Mouse (Mus musculus) midbrain, embryonic 15.5 days (tissue): ENCODE results near the gene Abhd12b. TPM values are rescaled to one million over a fixed set of nuclear protein-coding genes. Genes with fewer than 3 reads are reported as not detected.

Source experiments
- ATAC-seq: fragments of 200-750 bp; cut with Nextera tagmentation; replicated peaks from 2 replicates; pipeline ENCODE4 v1.8.0; 2017; ENCODE audit warnings: moderate TSS enrichment
- H3K27ac ChIP-seq: fragments of 300-500 bp; sonication (generic); 2 replicates; pipeline ENCODE4 v1.5.1; 2015; ENCODE audit warnings: mild to moderate bottlenecking, inconsistent platforms
- H3K27me3 ChIP-seq: fragments of 300-500 bp; sonication (generic); replicated peaks from 2 replicates; pipeline ENCODE4 v1.6.1; 2015; ENCODE audit warnings: inconsistent platforms
- H3K36me3 ChIP-seq: fragments of 300-500 bp; sonication (generic); replicated peaks from 2 replicates; pipeline ENCODE4 v1.6.1; 2015; ENCODE audit warnings: inconsistent platforms
- H3K4me1 ChIP-seq: fragments of 300-500 bp; sonication (generic); 2 replicates; pipeline ENCODE4 v1.6.1; 2015; ENCODE audit warnings: inconsistent platforms
- H3K4me2 ChIP-seq: fragments of 300-500 bp; sonication (generic); 2 replicates; pipeline ENCODE4 v1.6.1; 2015; ENCODE audit warnings: inconsistent platforms, mild to moderate bottlenecking, moderate library complexity
- H3K4me3 ChIP-seq: fragments of 300-500 bp; sonication (generic); 2 replicates; pipeline ENCODE4 v1.5.1; 2015; ENCODE audit warnings: mild to moderate bottlenecking, inconsistent platforms
- H3K9ac ChIP-seq: fragments of 300-500 bp; sonication (generic); 2 replicates; pipeline ENCODE4 v1.6.1; 2015; ENCODE audit warnings: mild to moderate bottlenecking, inconsistent platforms
- H3K9me3 ChIP-seq: fragments of 300-500 bp; sonication (generic); 2 replicates; pipeline ENCODE4 v1.6.1; 2016; ENCODE audit warnings: inconsistent platforms
- WGBS: fragments of 180-500 bp; shearing (Covaris S2); methylation state at CpG from one replicate; pipeline ENCODE4 v1.1.7; 2015; ENCODE audit warnings: mixed read lengths; 5-methylcytosine and 5-hydroxymethylcytosine counted together
- polyA plus RNA-seq: library from polyadenylated mRNA; unstranded; fragments of >200 nt; fragmentation: Nextera tagmentation; extraction: Ambion mirVana; gene quantifications from 2 replicates; pipeline ENCODE4 v1.2.1, GENCODE M21; 2015

The Abhd12b gene
- polyA plus RNA-seq, 1 experiment from 2014 or later, result 0.28 TPM

DNA sequence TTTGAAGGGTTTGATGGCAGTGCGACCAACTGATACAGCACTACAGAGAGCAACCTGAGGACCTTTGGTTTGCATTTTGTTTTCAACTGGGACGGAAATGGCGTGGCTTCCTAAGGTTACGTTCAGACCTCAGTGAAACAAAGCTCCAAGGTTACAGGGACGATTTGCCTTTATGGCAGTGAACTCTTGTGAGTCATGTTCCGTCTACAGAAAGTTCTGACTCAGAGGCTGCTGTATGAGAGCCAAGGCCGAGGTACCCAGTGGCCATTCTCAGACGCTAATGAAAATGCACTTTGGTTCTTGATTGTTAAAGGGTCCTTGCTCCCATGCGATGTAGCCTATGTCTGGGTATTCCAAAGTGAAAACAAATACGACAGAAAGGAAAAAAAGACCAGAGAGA, 36.8 kb upstream of the Abhd12b start:
- Histone ChIP-seq H3K4me2 (no peak overlapping the region), H3K4me3 (no peak overlapping the region), H3K27me3 (no peaks in the 10 kb centered on the region), H3K9ac (no peak overlapping the region), H3K27ac (no peak overlapping the region), H3K4me1 (no peaks in the 10 kb centered on the region), H3K9me3 (no peaks in the 10 kb centered on the region), H3K36me3 (no peaks in the 10 kb centered on the region)
- ATAC-seq, result no peak
- WGBS, result 89% methylated on average over 10 of the region's 10 CpGs

DNA sequence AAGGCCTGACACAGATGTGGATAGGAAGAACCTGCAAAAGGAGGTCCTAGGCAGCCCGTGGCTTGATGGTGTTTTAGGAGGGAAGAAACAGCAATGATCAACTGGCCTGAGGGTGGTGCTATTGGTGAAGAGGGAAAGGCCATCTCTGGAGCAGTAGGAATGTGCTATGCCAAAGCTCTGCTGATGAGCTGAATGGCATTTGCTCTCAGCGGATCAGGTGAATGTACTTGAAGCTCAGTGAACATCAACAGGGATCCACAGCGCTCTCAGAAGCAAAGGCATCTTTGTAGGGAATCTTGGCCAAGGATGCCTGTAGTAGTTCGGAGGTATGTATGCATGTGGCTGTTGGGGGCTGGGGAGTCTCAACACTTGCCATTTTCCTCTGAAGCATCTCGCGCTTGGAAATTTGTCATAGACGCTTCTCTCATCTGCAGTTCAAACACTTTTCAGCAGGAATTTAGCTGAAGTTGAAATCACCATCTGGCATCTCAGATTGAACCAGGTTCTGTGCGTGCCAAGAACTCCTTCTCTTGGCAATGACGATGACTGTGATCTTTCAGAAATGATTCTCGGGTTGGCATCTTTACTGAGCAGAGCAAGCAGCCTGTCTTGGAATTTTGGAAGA, 35.1 kb upstream of the Abhd12b start:
- Histone ChIP-seq H3K27ac (no peak overlapping the region), H3K9ac (no peak overlapping the region), H3K9me3 (no peaks in the 10 kb centered on the region), H3K4me1 (no peaks in the 10 kb centered on the region), H3K27me3 (no peaks in the 10 kb centered on the region), H3K36me3 (no peaks in the 10 kb centered on the region), H3K4me2 (no peak overlapping the region), H3K4me3 (no peak overlapping the region)
- WGBS, result 84% methylated on average over 10 of the region's 10 CpGs
- no peak for ATAC-seq

GRCm38 (mm10) chr12:70119552-70119951, 34.4 kb upstream of the Abhd12b start:
- no peaks in the 10 kb centered on the region for H3K36me3 ChIP-seq
- no peak overlapping the region for H3K4me3 ChIP-seq
- no peak for ATAC-seq
- H3K4me2 ChIP-seq, result no peak overlapping the region
- no peaks in the 10 kb centered on the region for H3K27me3 ChIP-seq
- H3K4me1 ChIP-seq, result no peaks in the 10 kb centered on the region
- no peaks in the 10 kb centered on the region for H3K9me3 ChIP-seq
- no peak overlapping the region for H3K9ac ChIP-seq
- H3K27ac ChIP-seq, result no peak overlapping the region
- WGBS, result 74% methylated on average over 2 of the region's 2 CpGs

GRCm38 (mm10) chr12:70126626-70127025, 27.3 kb upstream of the Abhd12b start:
- H3K9ac ChIP-seq, result no peak overlapping the region
- no peaks in the 10 kb centered on the region for H3K9me3 ChIP-seq
- ATAC-seq, result no peak
- H3K4me1 ChIP-seq, result peaks cover 10% of the 10 kb centered on the region
- H3K27ac ChIP-seq, result no peak overlapping the region
- H3K4me3 ChIP-seq, result no peak overlapping the region
- 96% methylated on average over 4 of the region's 4 CpGs for WGBS
- no peaks in the 10 kb centered on the region for H3K27me3 ChIP-seq
- H3K4me2 ChIP-seq, result no peak overlapping the region
- H3K36me3 ChIP-seq, result no peaks in the 10 kb centered on the region

DNA sequence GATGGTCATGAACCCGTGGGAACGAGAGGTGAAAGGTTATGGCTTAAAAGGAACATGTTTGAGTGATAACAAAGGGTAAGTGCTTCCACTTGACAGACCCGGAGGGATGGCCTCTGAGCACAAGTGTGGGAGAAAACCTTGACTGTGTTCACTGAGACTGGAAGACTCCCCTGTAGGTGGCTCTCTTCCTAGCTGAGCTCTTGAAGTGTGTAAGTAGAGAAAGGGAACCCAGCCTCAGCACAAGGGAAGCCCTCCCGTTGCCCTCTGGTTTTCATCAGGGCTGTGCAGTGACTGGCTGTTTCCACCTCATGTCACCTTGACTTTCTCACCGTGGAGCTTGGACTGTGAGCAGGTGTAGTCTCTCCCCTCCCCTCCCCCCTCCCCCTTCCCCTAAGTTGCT, 24.8 kb upstream of the Abhd12b start:
- Histone ChIP-seq H3K36me3 (no peaks in the 10 kb centered on the region), H3K9me3 (no peaks in the 10 kb centered on the region), H3K4me3 (no peak overlapping the region), H3K4me1 (peaks cover 10% of the 10 kb centered on the region), H3K9ac (no peak overlapping the region), H3K27me3 (no peaks in the 10 kb centered on the region), H3K27ac (no peak overlapping the region), H3K4me2 (no peak overlapping the region)
- 60% methylated on average over 5 of the region's 5 CpGs for WGBS
- no peak for ATAC-seq

GRCm38 (mm10) chr12:70131042-70131675, 22.8 kb upstream of the Abhd12b start:
- WGBS, result 29% methylated on average over 20 of the region's 20 CpGs
- 0 out of 2 replicates have a peak, but pooled peaks have one; percentile 33 for ATAC-seq

DNA sequence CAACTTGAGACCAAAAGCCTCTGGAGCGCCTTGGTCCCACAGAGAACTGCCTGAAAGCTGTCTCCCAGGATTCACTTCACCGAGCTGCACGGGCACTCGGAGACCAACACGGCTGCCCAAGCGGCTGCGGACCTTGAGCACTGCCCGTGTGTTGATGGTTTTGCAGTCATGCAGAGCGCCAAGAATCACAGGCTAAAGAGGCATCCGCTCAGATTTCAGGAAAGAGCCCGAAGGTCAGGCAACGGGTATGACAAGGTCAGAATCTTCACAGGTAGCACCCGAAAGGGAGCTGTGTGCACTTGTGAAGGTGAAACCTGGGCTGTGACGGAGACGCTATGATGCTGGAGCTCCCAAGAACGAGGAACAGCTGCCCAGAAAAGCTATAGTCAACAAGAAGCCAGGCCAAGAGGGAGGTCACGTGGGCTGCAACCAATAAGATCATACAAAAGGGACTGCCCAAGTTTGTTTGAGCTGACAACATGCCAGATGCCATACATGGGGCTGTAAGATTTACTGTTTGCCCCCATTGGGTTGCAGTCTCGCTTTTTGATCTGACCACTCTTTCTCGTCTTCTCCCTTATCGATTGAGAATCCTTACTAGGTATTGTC, 19.2 kb upstream of the Abhd12b start:
- Histone ChIP-seq H3K36me3 (no peaks in the 10 kb centered on the region), H3K4me3 (no peak overlapping the region), H3K9me3 (no peaks in the 10 kb centered on the region), H3K4me1 (peaks cover 12% of the 10 kb centered on the region), H3K4me2 (no peak overlapping the region), H3K27ac (no peak overlapping the region), H3K9ac (no peak overlapping the region), H3K27me3 (no peaks in the 10 kb centered on the region)
- WGBS, result 91% methylated on average over 20 of the region's 20 CpGs
- no peak for ATAC-seq

More at GRCm38 (mm10) chr12:70131042-70131675, 22.8 kb upstream of the Abhd12b start:
- H3K4me2 ChIP-seq, result peak overlapping the region; percentile 48
- H3K27ac ChIP-seq, result peak overlapping the region; percentile 72
- peak overlapping the region; percentile 32; the same call in 1 of the 2 replicates for H3K9ac ChIP-seq
- H3K4me3 ChIP-seq, result peak overlapping the region; percentile 28
- no peaks in the 10 kb centered on the region for H3K9me3 ChIP-seq
- H3K4me1 ChIP-seq, result peaks cover 10% of the 10 kb centered on the region
- H3K36me3 ChIP-seq, result no peaks in the 10 kb centered on the region
- no peaks in the 10 kb centered on the region for H3K27me3 ChIP-seq

- Histone ChIP-seq H3K9me3 (no peaks in the 10 kb centered on the region), H3K4me3 (no peak overlapping the region), H3K4me2 (no peak overlapping the region), H3K4me1 (peaks cover 5% of the 10 kb centered on the region), H3K27ac (no peak overlapping the region), H3K9ac (no peak overlapping the region), H3K36me3 (no peaks in the 10 kb centered on the region), H3K27me3 (no peaks in the 10 kb centered on the region)
- WGBS, result 43% methylated on average over 12 of the region's 12 CpGs
- no peak for ATAC-seq
These were observed 17.7 kb upstream of the Abhd12b start for GRCm38 (mm10) chr12:70136185-70136756.

- H3K27ac ChIP-seq, result no peak overlapping the region
These were observed 16.8 kb upstream of the Abhd12b start for GRCm38 (mm10) chr12:70137095-70137494.

GRCm38 (mm10) chr12:70137626-70138025, 16.3 kb upstream of the Abhd12b start:
- H3K27ac ChIP-seq, result no peak overlapping the region
- WGBS, result 75% methylated on average over 9 of the region's 9 CpGs

More at GRCm38 (mm10) chr12:70137095-70137494, 16.8 kb upstream of the Abhd12b start:
- no peaks in the 10 kb centered on the region for H3K27me3 ChIP-seq
- ATAC-seq, result peak; percentile 76; the same call in 1 of the 2 replicates
- H3K4me3 ChIP-seq, result no peak overlapping the region
- no peaks in the 10 kb centered on the region for H3K9me3 ChIP-seq
- 0 out of 2 replicates have a peak, but pooled peaks cover 2% of the 10 kb centered on the region for H3K4me1 ChIP-seq
- H3K9ac ChIP-seq, result no peak overlapping the region
- H3K4me2 ChIP-seq, result no peak overlapping the region
- no peaks in the 10 kb centered on the region for H3K36me3 ChIP-seq
- 59% methylated on average over 4 of the region's 4 CpGs for WGBS

GRCm38 (mm10) chr12:70139871-70140270, 14.1 kb upstream of the Abhd12b start:
- no peak for ATAC-seq
- Histone ChIP-seq H3K9ac (no peak overlapping the region), H3K4me2 (no peak overlapping the region), H3K27ac (no peak overlapping the region), H3K9me3 (no peaks in the 10 kb centered on the region), H3K27me3 (no peaks in the 10 kb centered on the region), H3K36me3 (no peaks in the 10 kb centered on the region), H3K4me1 (0 out of 2 replicates have a peak, but pooled peaks cover 2% of the 10 kb centered on the region), H3K4me3 (no peak overlapping the region)
- WGBS, result 76% methylated on average over 4 of the region's 4 CpGs

More at GRCm38 (mm10) chr12:70137626-70138025, 16.3 kb upstream of the Abhd12b start:
- H3K36me3 ChIP-seq, result no peaks in the 10 kb centered on the region
- H3K27me3 ChIP-seq, result no peaks in the 10 kb centered on the region
- 0 out of 2 replicates have a peak, but pooled peaks cover 2% of the 10 kb centered on the region for H3K4me1 ChIP-seq
- no peak overlapping the region for H3K9ac ChIP-seq
- ATAC-seq, result no peak
- no peaks in the 10 kb centered on the region for H3K9me3 ChIP-seq
- no peak overlapping the region for H3K4me2 ChIP-seq
- no peak overlapping the region for H3K4me3 ChIP-seq

GRCm38 (mm10) chr12:70140542-70140941, 13.4 kb upstream of the Abhd12b start:
- Histone ChIP-seq H3K36me3 (no peaks in the 10 kb centered on the region), H3K4me2 (no peak overlapping the region), H3K4me1 (0 out of 2 replicates have a peak, but pooled peaks cover 2% of the 10 kb centered on the region), H3K9me3 (no peaks in the 10 kb centered on the region), H3K27ac (no peak overlapping the region), H3K4me3 (no peak overlapping the region), H3K9ac (no peak overlapping the region), H3K27me3 (no peaks in the 10 kb centered on the region)
- 94% methylated on average over 5 of the region's 5 CpGs for WGBS
- no peak for ATAC-seq
